Mouse (Mus musculus): ENCODE measurements around the gene Kcnh2.
A peak's percentile ranks its signal among the peaks of the same experiment; 100 is the strongest.
"Not testable (repeated sequence)": the region's sequence is repeated elsewhere in the genome, so short reads cannot be mapped to it uniquely, and the experiment has no call there.

Gene Kcnh2

GRCm38 (mm10) chr5:24351278-24351677 lies at the start of gene Kcnh2:
Gene Kcnh2 (minus strand): TSS chr5:24351604.
- DNase-seq (ENCODE audit: low read depth, low spot score): no peak

- DNase-seq (ENCODE audit: low read depth, low spot score): no peak
These were observed 49.0 kb upstream of the Kcnh2 start for GRCm38 (mm10) chr5:24400362-24400761.

GRCm38 (mm10) chr5:24399686-24400085 lies 48.3 kb upstream of the Kcnh2 start:
- no peak for DNase-seq (ENCODE audit: low read depth, low spot score)

DNA sequence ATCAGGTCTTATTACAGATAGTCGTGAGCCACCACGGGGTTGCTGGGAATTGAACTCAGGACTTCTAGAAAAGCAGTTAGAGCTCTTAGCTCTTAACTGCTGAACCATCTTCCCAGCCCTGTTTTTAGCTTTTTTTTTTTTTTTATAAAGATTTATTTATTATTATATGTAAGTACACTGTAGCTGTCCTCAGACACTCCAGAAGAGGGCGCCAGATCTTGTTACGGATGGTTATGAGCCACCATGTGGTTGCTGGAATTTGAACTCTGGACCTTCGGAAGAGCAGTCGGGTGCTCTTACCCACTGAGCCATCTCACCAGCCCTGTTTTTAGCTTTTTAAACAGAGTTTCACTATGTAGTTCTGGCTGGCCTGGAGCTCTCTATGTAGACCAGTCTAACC lies 44.9 kb upstream of the Kcnh2 start:
- not testable (repeated sequence) for DNase-seq (ENCODE audit: low read depth, low spot score)

DNA sequence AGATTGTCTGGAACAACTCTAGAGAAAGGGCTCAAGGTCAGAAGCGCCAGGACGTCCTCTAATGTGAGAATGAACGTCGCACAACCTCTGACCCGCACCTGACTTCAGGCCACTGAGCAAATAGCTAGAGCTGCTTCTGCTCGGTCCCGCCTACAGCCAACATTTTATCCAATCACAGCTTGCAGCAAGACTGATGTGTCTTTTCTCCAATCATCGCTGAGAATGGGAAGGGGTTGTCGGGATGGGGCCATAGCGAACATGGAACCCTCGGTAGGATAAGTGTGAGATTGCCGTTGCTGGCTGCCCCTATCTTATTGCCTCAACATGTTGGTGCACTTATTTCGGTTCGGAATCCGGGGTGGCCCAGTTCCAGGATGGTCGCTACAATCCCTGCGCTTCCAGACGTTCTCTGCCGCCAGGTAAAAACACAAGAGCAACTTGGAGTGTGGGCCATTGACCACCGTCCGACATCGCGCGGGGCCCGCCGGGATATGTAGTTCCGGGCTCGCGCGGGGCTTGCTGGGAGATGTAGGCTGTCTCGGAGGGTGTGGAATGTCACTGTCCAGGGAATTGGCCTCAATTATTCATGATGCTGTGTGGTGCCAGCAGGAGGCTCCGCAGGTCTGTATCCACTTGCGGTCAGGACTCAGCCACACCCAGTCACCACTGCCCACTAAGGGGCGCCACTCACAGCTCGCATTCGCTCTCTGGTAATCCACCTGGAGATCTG lies 42.9 kb upstream of the Kcnh2 start:
- peak; percentile 97 for DNase-seq (ENCODE audit: low read depth, low spot score)

GRCm38 (mm10) chr5:24393392-24393997 lies 42.1 kb upstream of the Kcnh2 start, which contains the start of gene Abcb8:
Gene Abcb8 (plus strand): TSS chr5:24393663.
- DNase-seq (ENCODE audit: low read depth, low spot score): peak; percentile 84

- DNase-seq (ENCODE audit: low read depth, low spot score): no peak
These were observed 41.3 kb upstream of the Kcnh2 start for GRCm38 (mm10) chr5:24392724-24393123.

GRCm38 (mm10) chr5:24391864-24392263 lies 40.5 kb upstream of the Kcnh2 start, which contains the start of gene Atg9b:
Gene Atg9b (minus strand): TSS chr5:24392143.
- no peak for DNase-seq (ENCODE audit: low read depth, low spot score)

GRCm38 (mm10) chr5:24389658-24390020 lies 38.2 kb upstream of the Kcnh2 start:
- no peak for DNase-seq (ENCODE audit: low read depth, low spot score)

- peak; percentile 62 for DNase-seq (ENCODE audit: low read depth, low spot score)
These were observed 37.7 kb upstream of the Kcnh2 start for GRCm38 (mm10) chr5:24389011-24389657.

GRCm38 (mm10) chr5:24388246-24388915 lies 37.0 kb upstream of the Kcnh2 start:
- DNase-seq (ENCODE audit: low read depth, low spot score): no peak

- peak; percentile 59 for DNase-seq (ENCODE audit: low read depth, low spot score)
These were observed 36.1 kb upstream of the Kcnh2 start for GRCm38 (mm10) chr5:24387264-24388241.

DNA sequence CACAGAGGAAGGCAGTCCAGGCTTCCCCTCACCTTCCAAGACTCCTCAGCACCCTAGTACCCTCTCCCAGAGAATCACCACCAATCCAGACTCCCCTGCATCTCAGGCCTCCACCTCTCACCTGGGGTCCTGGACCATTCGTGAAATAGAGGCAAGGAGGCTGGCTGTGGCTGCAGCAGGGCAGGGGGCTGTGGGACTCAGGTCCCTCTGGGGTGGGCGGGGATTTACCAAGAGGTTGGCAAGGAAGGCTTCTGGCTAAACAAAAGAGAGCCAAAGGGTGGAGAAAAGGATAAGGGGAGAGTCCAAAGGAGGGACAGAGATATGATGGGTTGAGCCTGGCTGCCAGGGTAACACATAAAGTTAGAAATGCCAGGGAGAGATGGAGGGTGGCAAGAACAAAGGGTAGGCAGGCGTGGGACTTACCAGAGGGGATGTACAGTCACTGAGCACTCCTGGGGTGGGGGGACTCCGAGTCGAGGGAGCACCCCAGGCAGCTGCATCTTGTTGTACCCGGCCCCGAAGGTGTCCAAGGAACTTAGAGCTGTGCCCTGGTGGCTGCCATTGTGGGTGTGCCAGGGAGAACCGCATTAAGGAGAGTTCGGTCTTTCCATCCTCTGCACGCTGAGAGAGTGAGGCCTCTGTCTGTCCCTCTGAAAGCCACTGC lies 34.6 kb upstream of the Kcnh2 start:
- no peak for DNase-seq (ENCODE audit: low read depth, low spot score)

DNA sequence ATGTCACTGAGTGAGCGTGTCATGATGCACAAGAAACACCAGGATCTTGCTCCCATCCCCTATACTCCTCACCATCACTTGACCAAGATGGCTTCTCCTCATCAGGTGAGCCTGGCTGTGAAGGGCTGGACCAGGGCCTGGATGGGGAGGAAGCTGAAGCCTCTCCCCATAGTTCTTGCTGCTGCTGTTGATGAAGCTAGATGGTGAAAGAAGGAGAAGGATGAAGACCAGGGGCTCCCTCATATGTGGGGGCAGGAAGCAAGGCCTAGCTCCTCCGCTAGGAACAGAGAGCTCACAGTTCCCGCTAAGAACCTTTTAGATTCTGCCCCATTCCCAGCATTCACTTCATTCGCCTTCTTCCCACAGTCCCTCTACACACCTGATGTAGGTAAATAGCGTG lies 34.0 kb upstream of the Kcnh2 start:
- no peak for DNase-seq (ENCODE audit: low read depth, low spot score)

DNA sequence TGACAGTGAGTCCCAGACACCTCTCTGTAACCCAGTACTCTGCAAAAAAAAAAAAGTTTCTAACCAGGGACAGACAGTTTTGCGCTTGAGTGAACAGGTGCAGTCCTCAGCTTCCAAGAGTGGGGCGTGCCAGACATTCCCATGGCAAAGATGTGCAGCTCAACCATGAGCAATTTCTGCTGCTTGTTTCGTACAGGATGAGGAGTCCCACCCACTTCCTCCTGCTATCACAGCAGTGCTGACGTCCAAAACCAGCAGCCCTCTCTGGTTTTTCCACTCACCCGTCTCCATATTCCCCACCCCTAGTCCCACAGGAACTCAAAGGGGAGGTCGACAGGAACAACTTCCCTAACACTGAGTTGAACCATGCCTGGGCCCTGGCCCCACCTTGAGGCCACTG lies 33.0 kb upstream of the Kcnh2 start:
- DNase-seq (ENCODE audit: low read depth, low spot score): no peak

DNA sequence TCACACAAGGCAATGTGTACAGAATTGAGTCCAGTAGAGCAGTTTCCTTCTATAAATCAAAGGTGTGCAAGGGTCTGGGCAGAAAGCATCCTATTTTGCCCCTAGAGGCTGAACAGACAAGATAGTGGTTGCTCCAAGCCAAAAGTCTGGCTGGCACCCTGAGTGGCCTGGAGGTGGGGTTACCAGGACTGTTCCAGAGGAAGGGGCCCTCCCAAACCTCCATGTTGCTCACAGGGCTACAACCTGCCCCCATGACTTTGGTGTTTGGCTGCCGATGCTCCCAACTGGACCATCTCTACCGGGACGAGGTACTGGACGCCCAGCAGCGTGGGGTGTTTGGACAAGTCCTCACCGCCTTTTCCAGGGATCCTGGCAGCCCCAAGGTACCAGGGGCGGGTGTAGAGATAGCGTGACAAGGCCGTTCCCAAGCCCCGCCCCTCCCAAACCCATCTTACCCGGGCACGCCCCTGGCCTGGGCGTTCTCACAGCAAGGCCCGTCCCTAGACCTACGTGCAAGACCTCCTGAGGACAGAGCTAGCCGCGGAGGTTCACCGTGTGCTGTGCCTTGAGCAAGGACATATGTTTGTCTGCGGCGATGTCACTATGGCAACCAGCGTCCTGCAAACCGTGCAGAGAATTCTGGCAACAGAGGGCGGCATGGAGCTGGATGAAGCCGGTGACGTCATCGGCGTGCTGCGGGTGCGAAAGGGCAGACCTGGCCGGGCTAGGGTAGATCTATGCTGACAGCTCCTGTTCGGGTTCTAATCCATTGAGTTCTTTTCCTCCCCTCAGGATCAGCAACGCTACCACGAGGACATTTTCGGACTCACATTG lies 31.8 kb upstream of the Kcnh2 start:
- peak; percentile 96 for DNase-seq (ENCODE audit: low read depth, low spot score)

DNA sequence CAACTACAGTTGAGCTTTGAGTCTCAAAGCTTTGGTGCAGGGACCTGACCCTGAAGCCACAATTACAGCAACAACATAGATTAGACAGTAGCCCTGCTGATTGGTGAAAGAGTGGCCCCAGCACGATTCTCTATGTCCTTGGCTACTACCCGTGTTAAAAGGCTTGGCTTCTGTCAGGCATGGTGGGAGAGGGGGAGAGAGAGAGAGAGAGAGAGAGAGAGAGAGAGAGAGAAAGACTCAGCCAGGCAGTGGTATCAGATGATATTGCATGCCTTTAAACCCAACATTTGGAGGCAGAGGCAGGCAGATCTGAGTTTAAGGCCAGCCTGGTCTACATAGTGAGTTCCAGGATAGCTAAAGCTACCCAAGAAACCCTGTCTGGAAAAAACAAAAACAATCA lies 30.6 kb upstream of the Kcnh2 start:
- no peak for DNase-seq (ENCODE audit: low read depth, low spot score)

- DNase-seq (ENCODE audit: low read depth, low spot score): no peak
These were observed 30.1 kb upstream of the Kcnh2 start for GRCm38 (mm10) chr5:24381486-24381885.

DNA sequence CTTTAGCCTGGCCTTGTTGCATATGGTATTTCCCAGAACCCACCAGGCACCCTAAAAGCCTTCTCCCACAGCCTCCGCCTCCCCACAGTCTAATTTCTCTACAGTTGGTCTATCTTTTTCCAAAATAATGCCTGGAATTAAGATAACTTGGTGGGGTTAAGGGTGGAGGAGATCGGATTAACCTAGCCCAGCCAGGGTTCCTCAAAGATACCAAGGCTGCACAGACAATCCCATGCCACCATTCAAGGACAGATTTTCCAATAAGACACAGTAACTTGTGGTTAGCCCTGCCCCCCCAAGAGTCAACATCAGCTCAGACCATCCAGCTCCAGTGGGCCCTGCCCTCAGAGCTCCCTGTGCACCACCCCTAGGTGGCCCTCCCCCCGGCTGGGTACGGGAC lies 29.1 kb upstream of the Kcnh2 start:
- DNase-seq (ENCODE audit: low read depth, low spot score): no peak

GRCm38 (mm10) chr5:24379501-24379900 lies 28.1 kb upstream of the Kcnh2 start:
- DNase-seq (ENCODE audit: low read depth, low spot score): no peak
